Mouse (Mus musculus) ES-Bruce4 (cell line): ENCODE measurements around the gene Foxa1.

Experiments
- CTCF ChIP-seq: IDR thresholded peaks from one replicate; pipeline ENCODE4 v1.8.1; 2011; ENCODE audit warnings: low read depth, low read length
- POLR2A ChIP-seq: IDR thresholded peaks from one replicate; pipeline ENCODE4 v1.8.1; 2011; ENCODE audit warnings: low read length; ENCODE audit not compliant: insufficient read depth

DNA sequence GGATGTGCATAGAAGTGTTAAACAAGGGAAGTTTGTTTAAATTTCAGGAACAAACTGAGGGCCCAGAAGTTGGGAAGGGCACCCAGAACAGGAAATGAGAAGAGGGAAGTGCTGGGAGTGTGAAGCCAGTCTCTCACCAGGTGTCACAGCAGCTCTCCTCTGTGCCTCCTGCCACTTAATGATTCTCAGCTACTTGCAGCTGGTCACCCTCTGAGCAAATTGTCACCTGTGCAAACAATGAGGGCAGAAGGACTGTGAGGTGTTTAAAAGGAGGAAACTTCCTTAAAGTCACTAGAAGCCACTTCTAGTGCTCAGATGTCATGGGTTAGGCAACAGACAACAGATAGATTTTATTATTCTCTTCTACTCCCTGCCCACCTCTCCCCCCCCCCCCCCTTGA is 25.7 kb upstream of the Foxa1 start:
- TF ChIP-seq CTCF: no peak
- no peak for TF ChIP-seq POLR2A
